Mouse (Mus musculus): ENCODE results near the gene Odf2l.

The Odf2l gene

GRCm38 (mm10) chr3:145118254-145119001 is at the start of gene Odf2l:
Gene Odf2l (plus strand): TSS chr3:145118588.
- peak; percentile 97 for DNase-seq

- DNase-seq = no peak
Measured at GRCm38 (mm10) chr3:145068964-145069363, 49.4 kb upstream of the Odf2l start.

DNA sequence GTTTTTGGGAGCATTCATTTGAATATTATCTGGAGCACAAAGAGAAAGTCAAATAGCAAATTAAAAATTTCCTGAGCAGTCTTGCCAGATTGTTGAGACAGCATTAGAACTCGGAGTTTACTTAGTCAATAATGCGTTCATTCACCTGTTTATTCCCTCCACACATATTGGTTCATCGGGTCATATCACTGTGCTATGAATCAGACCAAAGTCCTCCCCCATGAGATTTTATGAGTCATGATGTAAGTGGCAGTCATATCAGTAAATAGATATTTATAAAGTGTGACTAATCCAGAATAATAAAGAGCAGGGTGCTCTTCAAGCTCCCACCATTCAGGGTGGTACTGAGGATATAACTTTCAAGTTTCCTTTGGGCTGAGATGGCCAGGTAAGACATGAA is 46.0 kb upstream of the Odf2l start:
- no peak for DNase-seq

- no peak for DNase-seq
Measured at GRCm38 (mm10) chr3:145078405-145078804, 40.0 kb upstream of the Odf2l start.

GRCm38 (mm10) chr3:145080904-145081303 is 37.5 kb upstream of the Odf2l start:
- DNase-seq = no peak

GRCm38 (mm10) chr3:145083081-145083480 is 35.3 kb upstream of the Odf2l start:
- DNase-seq = no peak

DNA sequence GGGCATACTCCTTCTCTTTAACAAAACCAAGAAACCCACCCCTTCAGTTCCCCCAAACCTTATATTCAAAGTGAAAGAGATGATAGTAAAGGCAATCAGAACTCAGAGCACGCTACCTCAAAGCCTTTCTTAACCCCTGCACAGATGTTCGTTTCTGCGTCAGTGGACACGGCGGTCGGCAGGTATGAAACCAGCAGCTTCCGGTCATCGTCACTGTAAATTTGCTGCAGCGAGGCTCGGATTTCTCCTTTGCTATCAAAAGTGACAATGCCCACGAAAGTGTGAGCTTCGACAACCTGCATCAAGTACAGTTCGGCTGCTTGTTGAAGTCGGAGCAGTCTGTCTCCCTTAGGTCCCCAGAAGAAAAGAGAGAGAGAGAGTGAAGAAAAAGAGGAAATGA is 32.2 kb upstream of the Odf2l start:
- no peak for DNase-seq

DNA sequence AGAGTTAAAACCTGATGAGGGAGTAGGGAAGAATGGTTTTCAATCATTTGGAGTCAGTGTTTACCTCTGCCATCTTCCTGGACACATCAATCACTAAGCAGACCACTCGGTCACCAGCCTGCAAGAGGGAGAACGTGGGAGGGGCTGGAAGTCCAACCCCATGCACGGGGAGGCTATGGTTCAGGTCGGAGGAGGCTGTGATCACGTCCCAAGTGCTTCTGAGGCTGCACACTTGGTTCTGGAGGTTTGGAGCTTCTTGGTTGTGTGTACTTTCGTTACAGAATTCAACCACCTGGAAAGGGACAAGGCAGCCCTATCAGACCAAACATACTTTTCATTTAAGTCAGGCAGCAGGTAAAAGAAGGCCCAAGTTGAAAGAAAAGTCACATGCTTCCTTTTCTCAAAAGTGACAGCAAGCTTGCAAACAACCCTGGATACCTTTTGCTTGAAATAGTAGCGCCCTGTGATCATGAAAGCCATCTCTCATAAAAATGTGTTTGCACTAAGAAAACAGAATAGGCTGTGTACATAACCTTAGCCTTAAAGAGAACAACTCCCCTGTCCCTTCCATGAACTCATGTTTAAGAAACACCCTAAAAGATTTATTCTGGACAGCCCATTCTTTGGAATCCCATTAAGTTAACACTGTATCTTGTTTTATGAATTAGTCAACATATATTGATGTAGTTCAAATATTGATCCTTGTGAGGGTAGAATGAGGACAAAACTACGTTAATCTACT is 30.4 kb upstream of the Odf2l start:
- no peak for DNase-seq

GRCm38 (mm10) chr3:145099291-145099690 is 19.1 kb upstream of the Odf2l start, which contains the start of gene Clca2:
Gene Clca2 (minus strand): TSS chr3:145099443.
- no peak for DNase-seq

GRCm38 (mm10) chr3:145101891-145102555 is 16.4 kb upstream of the Odf2l start:
- peak; percentile 70 for DNase-seq

- DNase-seq = no peak
Measured at GRCm38 (mm10) chr3:145103321-145103720, 15.1 kb upstream of the Odf2l start.

- no peak for DNase-seq
Measured at GRCm38 (mm10) chr3:145103770-145104169, 14.6 kb upstream of the Odf2l start.

- no peak for DNase-seq
Measured at GRCm38 (mm10) chr3:145105076-145105772, 13.2 kb upstream of the Odf2l start.

- DNase-seq = no peak
Measured at GRCm38 (mm10) chr3:145105773-145106504, 12.4 kb upstream of the Odf2l start.

- DNase-seq = no peak
Measured at GRCm38 (mm10) chr3:145115169-145115568, 3.2 kb upstream of the Odf2l start.

GRCm38 (mm10) chr3:145117637-145118036 is 751 bp upstream of the Odf2l start:
- no peak for DNase-seq

DNA sequence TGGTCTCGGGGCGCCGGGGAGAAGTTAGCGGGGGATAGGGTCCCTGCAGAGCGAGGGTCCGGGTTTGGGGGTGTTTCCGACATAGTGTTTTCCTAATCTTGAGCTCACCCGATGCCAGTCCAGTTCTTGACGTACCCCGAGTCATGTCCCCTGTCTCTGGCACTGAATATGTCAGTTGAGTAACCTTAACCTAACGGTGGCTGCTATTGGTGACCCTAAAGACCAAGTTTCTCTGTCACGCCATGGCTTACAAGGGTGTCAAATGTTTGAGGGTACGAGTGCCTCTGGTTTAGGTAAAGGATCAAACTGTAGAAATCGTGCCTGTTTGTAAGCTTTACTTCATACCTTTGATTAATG is 592 bp downstream of the Odf2l start:
- DNase-seq = no peak

- no peak for DNase-seq
Measured at GRCm38 (mm10) chr3:145119425-145119824, 1.0 kb downstream of the Odf2l start.

- no peak for DNase-seq
Measured at GRCm38 (mm10) chr3:145126618-145127017, 8.2 kb downstream of the Odf2l start.

- no peak for DNase-seq
Measured at GRCm38 (mm10) chr3:145129356-145129755, 11.0 kb downstream of the Odf2l start.

- DNase-seq = no peak
Measured at GRCm38 (mm10) chr3:145131210-145131868, 13.0 kb downstream of the Odf2l start.

DNA sequence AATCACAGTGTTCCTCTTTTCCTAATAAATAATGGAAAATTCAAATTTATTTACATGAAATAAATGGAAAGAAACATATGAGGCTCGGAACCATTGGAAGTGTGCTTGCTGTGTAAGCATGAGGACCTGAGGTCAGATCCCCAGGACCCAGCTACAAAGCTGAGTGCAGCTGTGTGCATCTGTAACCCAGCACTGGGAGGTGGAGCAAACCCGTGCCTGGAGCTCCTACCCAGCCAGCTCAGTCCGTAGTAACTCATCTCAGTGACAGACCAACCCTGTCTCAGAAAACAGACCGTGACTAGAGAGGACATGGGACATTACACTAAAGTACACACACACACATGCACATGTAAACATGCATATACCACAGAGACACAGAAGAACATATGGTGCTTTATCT is 21.8 kb downstream of the Odf2l start:
- no peak for DNase-seq

All from kidney, adult 11 months (tissue).